Comparison of ENCODE assay signal across 9 mouse cellular contexts in the genomic region with DNA sequence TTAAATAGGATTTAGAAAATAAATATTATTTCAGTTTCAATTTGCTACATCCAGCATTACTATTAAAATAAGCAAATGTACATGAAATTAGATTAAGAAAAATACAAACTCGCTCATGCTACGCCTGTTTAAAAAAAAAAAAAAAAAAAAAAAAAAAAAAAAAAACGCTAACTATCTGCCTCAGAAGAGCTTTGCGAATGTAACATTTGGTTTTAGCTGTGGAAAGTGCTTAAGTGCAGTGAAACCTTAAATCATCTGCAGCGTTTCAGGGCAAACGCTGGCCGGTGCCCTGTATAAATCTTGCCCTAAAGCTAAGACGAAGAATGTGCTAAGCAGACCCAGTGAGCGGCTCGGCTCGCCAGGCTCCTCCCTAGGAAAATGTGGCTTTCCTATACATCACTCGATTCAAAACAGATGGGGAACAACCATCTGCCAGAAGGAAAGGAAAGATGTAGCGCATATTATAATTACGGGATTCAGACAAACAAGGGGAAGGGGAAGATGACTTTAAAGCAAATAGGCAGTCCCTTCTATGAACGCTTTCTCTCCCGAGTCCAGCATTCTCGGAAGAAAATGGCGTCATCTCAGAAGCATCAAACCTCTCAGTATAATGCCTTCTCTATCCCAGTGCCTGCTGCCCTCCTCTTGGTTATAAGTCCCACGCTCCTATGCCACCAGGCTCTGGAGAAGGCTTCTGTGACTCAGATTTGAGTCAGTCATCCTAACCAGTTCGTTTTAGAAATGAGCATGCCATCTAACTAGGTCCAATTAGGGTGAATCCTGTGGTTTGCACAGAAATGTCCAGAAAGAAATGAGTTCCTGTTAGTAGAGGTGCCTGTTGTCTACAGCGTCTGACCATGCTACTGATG.
A peak's percentile ranks its signal among the peaks of the same experiment; 100 is the strongest.
DNase-seq lines count a peak whose midpoint lies in the region; ATAC-seq and TF ChIP-seq lines count a peak whose summit lies in the region.
"Had no signal": no experiment of that assay in that cellular context is flagged by ENCODE, and none has a peak within 500 bp of the region (broad histone marks: within the 10 kb centered on the region; RNA-seq: fewer than 3 reads in every experiment).

No protein-coding gene starts in this region.

- peak; percentile 9 for DNase-seq in layer of hippocampus, adult 11-12 months (ENCODE audit: low spot score)
- DNase-seq in layer of hippocampus, adult 8-10 months (ENCODE audit: low spot score in 2 of 2) = no peak
- DNase-seq in right cerebral cortex, postnatal 14 days = peak; percentile 10
- no peak for DNase-seq in adrenal gland, adult (ENCODE audit: inconsistent age in 2 of 2, low spot score in 1 of 2)
- DNase-seq in thymus, adult 18-20 months = no peak
- no peak for DNase-seq in testis, postnatal 14 days (ENCODE audit: low spot score)
- DNase-seq: kidney, adult 8-10 months had no signal

- H3K4me2 ChIP-seq in intestine, embryonic 15.5 days (replicated peaks) = peak overlapping the region; percentile 41

- peak overlapping the region; percentile 8 for H3K4me3 ChIP-seq in cortical plate, adult 2 months (ENCODE audit: insufficient read depth, low read length)
- H3K4me3 ChIP-seq in intestine, embryonic 15.5 days (replicated peaks) = peak overlapping the region; percentile 16; the same call in 1 of the 2 replicates

- no peak overlapping the region for H3K9ac ChIP-seq in intestine, embryonic 15.5 days

- H3K27ac ChIP-seq in cortical plate, adult 2 months (ENCODE audit: insufficient read depth, low read length) = no peak overlapping the region; the same call in 1 of the 2 replicates
- H3K27ac ChIP-seq in intestine, embryonic 15.5 days = 0 out of 2 replicates have a peak overlapping the region, but pooled peaks have one; percentile 23

- 48% methylated on average over 21 of the region's 21 CpGs for WGBS in intestine, embryonic 15.5 days

- ATAC-seq in intestine, embryonic 15.5 days = no peak

- no peaks in the 10 kb centered on the region for H3K27me3 ChIP-seq in intestine, embryonic 15.5 days (replicated peaks)

- no peaks in the 10 kb centered on the region for H3K36me3 ChIP-seq in intestine, embryonic 15.5 days

- no peak for TF ChIP-seq CTCF in cortical plate, adult 2 months (IDR thresholded peaks at IDR 0.05; ENCODE audit: extremely low read depth, insufficient read depth, low read length)

- H3K9me3 ChIP-seq in intestine, embryonic 15.5 days = no peaks in the 10 kb centered on the region

- TF ChIP-seq POLR2A in cortical plate, adult 2 months (IDR thresholded peaks at IDR 0.05; ENCODE audit: extremely low read depth, insufficient read depth, low read length) = no peak

- no peaks in the 10 kb centered on the region for H3K4me1 ChIP-seq in cortical plate, adult 2 months (ENCODE audit: control insufficient read depth, insufficient read depth, low read length)
- H3K4me1 ChIP-seq in intestine, embryonic 15.5 days (replicated peaks) = no peaks in the 10 kb centered on the region

Comparison
In these comparisons a context has a peak if more than half of its experiments do, and no peak if none do; other contexts are left out.
1. DNase-seq: peak in layer of hippocampus, adult 11-12 months (single experiment) and right cerebral cortex, postnatal 14 days (single experiment); none in layer of hippocampus, adult 8-10 months (0 of 2), adrenal gland, adult (0 of 2), thymus, adult 18-20 months (0 of 2) and testis, postnatal 14 days (single experiment).